ENCODE assay signal across 1 mouse cellular context in genomic region chr6:11925496-11926041, GRCm38 (mm10).
TF ChIP-seq lines count a peak whose summit lies in the region.

No protein-coding gene starts in this region.

TF ChIP-seq in MEL, 35 proteins besides CTCF, POLR2A, EP300 and RAD21 (continued from another document):
- TF ChIP-seq HCFC1 (IDR thresholded peaks at IDR 0.05; ENCODE audit: low read depth, low read length) (peak; percentile 89), RCOR1 (IDR thresholded peaks at IDR 0.05; ENCODE audit: low read depth, low read length) (no peak), TCF12 (IDR thresholded peaks at IDR 0.05; ENCODE audit: low read depth, low read length) (peak; percentile 61)
